Mouse (Mus musculus) testis, postnatal 10 days (tissue): ENCODE results near the gene Mrgbp.

Experiments used
- DNase-seq: peaks from one replicate; pipeline ENCODE4 v3.0.0; 2021; ENCODE audit warnings: low spot score

Mrgbp gene

GRCm38 (mm10) chr2:180589123-180589831 lies 8.2 kb downstream of the Mrgbp start, which contains the start of gene Ogfr:
Ogfr (plus strand) TSS chr2:180589245.
- peak; percentile 89 for DNase-seq

- DNase-seq: no peak
These were observed 16.4 kb downstream of the Mrgbp start, which contains the start of gene Col9a3 for GRCm38 (mm10) chr2:180597490-180597889. Col9a3 (plus strand) TSS chr2:180597790.

- DNase-seq: no peak
These were observed 17.1 kb downstream of the Mrgbp start for GRCm38 (mm10) chr2:180598157-180598705.

GRCm38 (mm10) chr2:180600569-180601021 lies 19.5 kb downstream of the Mrgbp start:
- DNase-seq: no peak

- no peak for DNase-seq
These were observed 23.7 kb downstream of the Mrgbp start for GRCm38 (mm10) chr2:180604781-180605180.

- DNase-seq: no peak
These were observed 29.2 kb downstream of the Mrgbp start for GRCm38 (mm10) chr2:180610283-180610682.

GRCm38 (mm10) chr2:180611882-180612281 lies 30.8 kb downstream of the Mrgbp start:
- no peak for DNase-seq
